Mouse (Mus musculus) MEL (cell line): ENCODE data around the gene Fkbp8. TPM values are rescaled to one million over a fixed set of nuclear protein-coding genes. Genes with fewer than 3 reads are reported as not detected.

Experiments used
- DNase-seq: peaks from one replicate; pipeline ENCODE4 v3.0.0; 2011; ENCODE audit warnings: low read depth, low spot score
- H3K27ac ChIP-seq: 2 replicates; pipeline ENCODE4 v1.5.1; 2012; ENCODE audit warnings: low read depth, mild to moderate bottlenecking, control low read depth, low read length, moderate library complexity; ENCODE audit not compliant: control insufficient read depth
- H3K27me3 ChIP-seq, 2 experiments: fragments of 150-350 bp in 1 of 2; sonication (generic) in 1 of 2; 2 replicates each; pipeline ENCODE4 v1.6.1; 2012; ENCODE audit warnings: low read length in 2 of 2, mild to moderate bottlenecking in 2 of 2, improper control_type of control experiment in 1 of 2, moderate library complexity in 1 of 2; ENCODE audit not compliant: insufficient read depth in 2 of 2, control insufficient read depth in 1 of 2
- H3K36me3 ChIP-seq, 2 experiments: 2 replicates each; pipeline ENCODE4 v1.6.1; 2012 to 2014; ENCODE audit warnings: low read length in 2 of 2, improper control_type of control experiment in 1 of 2, inconsistent platforms in 1 of 2, mild to moderate bottlenecking in 1 of 2; ENCODE audit not compliant: insufficient read depth in 2 of 2, control insufficient read depth in 1 of 2
- H3K4me1 ChIP-seq, 2 experiments: fragments of 150-350 bp in 1 of 2; sonication (generic) in 1 of 2; 2 replicates each; pipeline ENCODE4 v1.6.1; 2012; ENCODE audit warnings: low read length in 2 of 2, improper control_type of control experiment in 1 of 2, mild to moderate bottlenecking in 1 of 2; ENCODE audit not compliant: insufficient read depth in 2 of 2, control insufficient read depth in 1 of 2
- H3K4me3 ChIP-seq, 2 experiments: fragments of 150-350 bp in 1 of 2; sonication (generic) in 1 of 2; 2 replicates each; pipeline ENCODE4 v1.5.1; 2012; ENCODE audit warnings: low read depth in 2 of 2, low read length in 2 of 2, mild to moderate bottlenecking in 2 of 2, moderate library complexity in 2 of 2, control low read depth in 1 of 2, improper control_type of control experiment in 1 of 2; ENCODE audit not compliant: control insufficient read depth in 1 of 2, insufficient read depth in 1 of 2
- H3K79me2 ChIP-seq: 2 replicates; pipeline ENCODE4 v1.6.1; 2012; ENCODE audit warnings: mild to moderate bottlenecking, low read length, moderate library complexity; ENCODE audit not compliant: control insufficient read depth, poor library complexity, insufficient read depth
- H3K9ac ChIP-seq: 2 replicates; pipeline ENCODE4 v1.6.1; 2012; ENCODE audit warnings: low read depth, mild to moderate bottlenecking, control low read depth, low read length, moderate library complexity; ENCODE audit not compliant: control insufficient read depth, poor library complexity, severe bottlenecking
- H3K9me3 ChIP-seq: fragments of 150-350 bp; sonication (generic); replicated peaks from 2 replicates; pipeline ENCODE4 v1.6.1; 2012; ENCODE audit warnings: mild to moderate bottlenecking, low read length, improper control_type of control experiment, moderate library complexity; ENCODE audit not compliant: insufficient read depth
- BHLHE40 ChIP-seq: IDR thresholded peaks from 2 replicates; pipeline ENCODE4 v1.6.1; 2012; ENCODE audit warnings: low read depth, mild to moderate bottlenecking, inconsistent platforms, low read length, improper control_type of control experiment, borderline replicate concordance
- CHD2 ChIP-seq: IDR thresholded peaks from 2 replicates; pipeline ENCODE4 v1.6.1; 2011; ENCODE audit warnings: low read length, improper control_type of control experiment
- E2F4 ChIP-seq: IDR thresholded peaks from 2 replicates; pipeline ENCODE4 v1.6.1; 2011; ENCODE audit warnings: low read depth, low read length, improper control_type of control experiment, borderline replicate concordance
- ELF1 ChIP-seq: IDR thresholded peaks from 2 replicates; pipeline ENCODE4 v1.6.1; 2014; ENCODE audit warnings: low read depth, mild to moderate bottlenecking, inconsistent platforms, low read length, improper control_type of control experiment, moderate library complexity
- ETS1 ChIP-seq: IDR thresholded peaks from 2 replicates; pipeline ENCODE4 v1.6.1; 2012; ENCODE audit warnings: low read depth, mild to moderate bottlenecking, inconsistent platforms, low read length, improper control_type of control experiment, moderate library complexity
- GATA1 ChIP-seq: IDR thresholded peaks from 2 replicates; pipeline ENCODE4 v1.6.1; 2011; ENCODE audit warnings: low read depth, low read length, improper control_type of control experiment
- HCFC1 ChIP-seq: IDR thresholded peaks from 2 replicates; pipeline ENCODE4 v1.6.1; 2012; ENCODE audit warnings: low read depth, mild to moderate bottlenecking, inconsistent platforms, low read length, improper control_type of control experiment, moderate library complexity
- JUND ChIP-seq: IDR thresholded peaks from 2 replicates; pipeline ENCODE4 v1.6.1; 2011; ENCODE audit warnings: low read depth, mild to moderate bottlenecking, improper control_type of control experiment, low read length
- MAFK ChIP-seq: IDR thresholded peaks from 2 replicates; pipeline ENCODE4 v1.6.1; 2011; ENCODE audit warnings: low read depth, mild to moderate bottlenecking, low read length, improper control_type of control experiment, borderline replicate concordance
- MAZ ChIP-seq: IDR thresholded peaks from 2 replicates; pipeline ENCODE4 v1.6.1; 2012; ENCODE audit warnings: low read depth, mild to moderate bottlenecking, inconsistent platforms, low read length, improper control_type of control experiment
- MYB ChIP-seq: IDR thresholded peaks from 2 replicates; pipeline ENCODE4 v1.6.1; 2011; ENCODE audit warnings: mild to moderate bottlenecking, low read depth, low read length, improper control_type of control experiment
- MYC ChIP-seq: IDR thresholded peaks from 2 replicates; pipeline ENCODE4 v1.6.1; 2011; ENCODE audit warnings: low read depth, mild to moderate bottlenecking, low read length, improper control_type of control experiment, moderate library complexity
- NELFE ChIP-seq: IDR thresholded peaks from 2 replicates; pipeline ENCODE4 v1.6.1; 2011; ENCODE audit warnings: low read depth, low read length, improper control_type of control experiment
- POLR2A ChIP-seq, 2 experiments: IDR thresholded peaks; 2 replicates each; pipeline ENCODE4 v1.6.1; 2011 to 2012; ENCODE audit warnings: low read length in 2 of 2, mild to moderate bottlenecking in 2 of 2, control low read depth in 1 of 2, improper control_type of control experiment in 1 of 2, low read depth in 1 of 2, moderate library complexity in 1 of 2; ENCODE audit not compliant: control insufficient read depth in 1 of 2, insufficient read depth in 1 of 2, poor library complexity in 1 of 2
- SMC3 ChIP-seq: IDR thresholded peaks from 2 replicates; pipeline ENCODE4 v1.6.1; 2011; ENCODE audit warnings: low read depth, low read length, improper control_type of control experiment
- TBP ChIP-seq: IDR thresholded peaks from 2 replicates; pipeline ENCODE4 v1.8.0; 2011; ENCODE audit warnings: low read depth, low read length, improper control_type of control experiment
- UBTF ChIP-seq: IDR thresholded peaks from 2 replicates; pipeline ENCODE4 v1.6.1; 2012; ENCODE audit warnings: low read depth, mild to moderate bottlenecking, inconsistent platforms, low read length, improper control_type of control experiment, moderate library complexity, borderline replicate concordance; ENCODE audit not compliant: insufficient read depth
- USF1 ChIP-seq: IDR thresholded peaks from 2 replicates; pipeline ENCODE4 v1.6.1; 2014; ENCODE audit warnings: low read depth, mild to moderate bottlenecking, inconsistent platforms, low read length, improper control_type of control experiment, moderate library complexity
- USF2 ChIP-seq, 2 experiments: IDR thresholded peaks; 2 replicates each; pipeline ENCODE4 v1.6.1; 2011 to 2012; ENCODE audit warnings: improper control_type of control experiment in 2 of 2, low read length in 2 of 2, borderline replicate concordance in 1 of 2, inconsistent platforms in 1 of 2, low read depth in 1 of 2, mild to moderate bottlenecking in 1 of 2; ENCODE audit not compliant: insufficient read depth in 1 of 2
- ZC3H11A ChIP-seq: IDR thresholded peaks from 2 replicates; pipeline ENCODE4 v1.6.1; 2012; ENCODE audit warnings: low read depth, mild to moderate bottlenecking, inconsistent platforms, low read length, improper control_type of control experiment
- ZNF384 ChIP-seq: IDR thresholded peaks from 2 replicates; pipeline ENCODE4 v1.6.1; 2012; ENCODE audit warnings: low read depth, mild to moderate bottlenecking, inconsistent platforms, low read length, improper control_type of control experiment
- polyA plus RNA-seq, 2 experiments: library from polyadenylated mRNA; stranded (reverse) in 1 of 2; unstranded in 1 of 2; fragments of >175 nt in 1 of 2; fragments of >200 nt in 1 of 2; gene quantifications; 2 replicates each; pipeline versions ENCODE4 v1.2.1 to v1.2.4; 2012; ENCODE audit warnings: low replicate concordance in 2 of 2, low read depth in 1 of 2; ENCODE audit not compliant: insufficient read length in 2 of 2, insufficient read depth in 1 of 2, missing spikeins in 1 of 2
- total RNA-seq: library from RNA; depleted of rRNA; stranded (reverse); fragments of 300-350 nt; gene quantifications from 2 replicates; pipeline ENCODE4 v1.2.3, GENCODE M21; 2012

Fkbp8 gene
- total and polyA plus RNA-seq, 3 experiments: 215 to 349 TPM; not detected in 1

GRCm38 (mm10) chr8:70517940-70518643 lies 9.4 kb upstream of the Fkbp8 start:
- TF ChIP-seq TBP: no peak
- TF ChIP-seq NELFE: no peak
- TF ChIP-seq MAFK: no peak
- no peak for TF ChIP-seq BHLHE40
- no peak for TF ChIP-seq USF2 (IDR thresholded peaks at IDR 0.05; ENCODE audit: borderline replicate concordance in 1 of 2, insufficient read depth in 1 of 2, low read depth in 1 of 2, low read length in 2 of 2)
- TF ChIP-seq ELF1: no peak
- no peak for TF ChIP-seq UBTF
- H3K79me2 ChIP-seq: peaks cover 8% of the 10 kb centered on the region
- DNase-seq: no peak
- H3K4me3 ChIP-seq: no peak overlapping the region
- H3K27ac ChIP-seq: no peak overlapping the region
- peaks cover 2 to 9% of the 10 kb centered on the region in 2 experiments for H3K4me1 ChIP-seq
- no peaks in the 10 kb centered on the region for H3K9me3 ChIP-seq
- H3K27me3 ChIP-seq: no peaks in the 10 kb centered on the region
- peaks cover 3 to 6% of the 10 kb centered on the region in 2 experiments for H3K36me3 ChIP-seq
- no peak overlapping the region for H3K9ac ChIP-seq

DNA sequence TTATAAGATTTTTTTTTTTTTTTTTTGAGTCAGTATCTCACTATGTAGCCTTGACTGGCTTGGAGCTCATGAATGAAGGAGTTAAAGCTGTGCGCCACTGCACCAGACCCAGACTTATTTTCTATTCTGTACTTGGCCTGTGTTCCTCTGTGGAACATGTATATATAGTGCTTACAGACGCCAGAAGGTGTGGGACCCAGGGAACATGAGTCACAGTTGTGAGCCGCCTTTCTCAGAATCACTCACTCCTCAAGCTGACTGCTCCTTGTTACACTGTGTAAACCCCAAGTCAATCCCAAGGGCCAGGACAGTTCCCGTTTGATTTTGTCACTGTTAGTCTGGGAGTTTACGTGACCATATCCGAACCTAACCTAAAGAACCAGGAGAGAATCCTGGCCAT lies 8.5 kb upstream of the Fkbp8 start:
- TF ChIP-seq USF2 (IDR thresholded peaks at IDR 0.05; ENCODE audit: borderline replicate concordance in 1 of 2, insufficient read depth in 1 of 2, low read depth in 1 of 2, low read length in 2 of 2): no peak
- no peak for TF ChIP-seq MYB
- TF ChIP-seq GATA1: no peak
- no peak for TF ChIP-seq USF1
- TF ChIP-seq POLR2A (IDR thresholded peaks at IDR 0.05; ENCODE audit: control insufficient read depth in 1 of 2, insufficient read depth in 1 of 2, low read depth in 1 of 2, low read length in 2 of 2, poor library complexity in 1 of 2): no peak
- no peak for TF ChIP-seq HCFC1
- TF ChIP-seq JUND: no peak
- TF ChIP-seq ZC3H11A: no peak
- no peak for TF ChIP-seq ETS1
- no peak for TF ChIP-seq MYC
- no peak for TF ChIP-seq E2F4
- no peak for TF ChIP-seq ELF1
- TF ChIP-seq ZNF384: no peak
- TF ChIP-seq CHD2: no peak
- no peak for TF ChIP-seq MAZ
- TF ChIP-seq SMC3: no peak
- TF ChIP-seq UBTF: no peak
- no peak for DNase-seq
- Histone ChIP-seq H3K9me3 (no peaks in the 10 kb centered on the region), H3K27ac (no peak overlapping the region), H3K4me1 (peaks cover 0 to 10% of the 10 kb centered on the region in 2 experiments; a peak in 3 of 4 replicates), H3K9ac (no peak overlapping the region), H3K79me2 (peaks cover 8% of the 10 kb centered on the region), H3K36me3 (peaks cover 3 to 5% of the 10 kb centered on the region in 2 experiments), H3K4me3 (no peak overlapping the region), H3K27me3 (no peaks in the 10 kb centered on the region)
